Mouse (Mus musculus): ENCODE results near the gene Wfdc18.

DNA sequence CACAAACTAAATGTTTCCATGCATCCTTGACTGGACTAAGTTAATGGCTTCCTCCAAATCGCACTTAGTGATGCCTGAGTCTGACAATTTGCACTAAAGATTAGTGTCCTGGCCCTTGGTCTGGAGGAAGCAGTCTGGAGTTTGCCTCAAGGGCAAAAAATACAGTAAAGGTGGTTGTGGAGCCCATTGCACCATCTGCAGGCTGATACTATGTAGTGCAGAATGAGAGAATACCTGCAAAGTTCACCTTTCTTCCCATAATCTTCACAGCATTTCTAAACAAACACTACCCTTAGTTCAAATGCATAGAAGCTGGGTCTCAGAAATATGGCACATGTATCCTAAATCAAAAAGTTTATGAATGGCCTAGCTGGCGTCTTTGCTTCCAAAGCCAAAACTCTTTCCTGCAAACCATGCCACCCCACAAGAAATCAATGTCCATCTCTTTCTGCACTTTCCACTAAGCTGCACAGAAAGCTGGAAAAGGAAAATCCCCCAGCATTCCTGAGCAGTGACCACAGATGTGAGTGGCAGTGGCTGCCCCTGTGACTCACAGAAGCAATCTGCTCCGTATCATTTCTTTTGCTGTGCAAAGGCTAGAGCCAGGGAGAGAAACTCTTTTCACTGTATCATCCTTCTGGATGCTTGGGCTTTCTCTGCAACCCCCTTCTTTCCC is 20.1 kb downstream of the Wfdc18 start:
- peak; percentile 69 for TF ChIP-seq CTCF (IDR thresholded peaks at IDR 0.05; ENCODE audit: low read depth)
- no peak for TF ChIP-seq EP300 (IDR thresholded peaks at IDR 0.05; ENCODE audit: low read depth)

All from liver, postnatal 0 days (tissue).